Mouse (Mus musculus) MEL (cell line): ENCODE data around the gene Rangap1.

Experiments used
- CTCF ChIP-seq, 3 experiments: IDR thresholded peaks in 2 of 3; conservative IDR thresholded peaks in 1 of 3; 2 replicates each; pipeline ENCODE4 v1.5.1; 2011 to 2012; ENCODE audit warnings: low read length in 3 of 3, low read depth in 2 of 3, mild to moderate bottlenecking in 2 of 3, improper control_type of control experiment in 1 of 3, inconsistent platforms in 1 of 3, mixed read lengths in 1 of 3, moderate library complexity in 1 of 3; ENCODE audit not compliant: control insufficient read depth in 1 of 3, insufficient read depth in 1 of 3, poor library complexity in 1 of 3, severe bottlenecking in 1 of 3
- GATA1 ChIP-seq: IDR thresholded peaks from 2 replicates; pipeline ENCODE4 v1.6.1; 2011; ENCODE audit warnings: low read depth, low read length, improper control_type of control experiment
- MAFK ChIP-seq: IDR thresholded peaks from 2 replicates; pipeline ENCODE4 v1.6.1; 2011; ENCODE audit warnings: low read depth, mild to moderate bottlenecking, low read length, improper control_type of control experiment, borderline replicate concordance
- POLR2A ChIP-seq, 2 experiments: IDR thresholded peaks; 2 replicates each; pipeline ENCODE4 v1.6.1; 2011 to 2012; ENCODE audit warnings: low read length in 2 of 2, mild to moderate bottlenecking in 2 of 2, control low read depth in 1 of 2, improper control_type of control experiment in 1 of 2, low read depth in 1 of 2, moderate library complexity in 1 of 2; ENCODE audit not compliant: control insufficient read depth in 1 of 2, insufficient read depth in 1 of 2, poor library complexity in 1 of 2
- USF1 ChIP-seq: IDR thresholded peaks from 2 replicates; pipeline ENCODE4 v1.6.1; 2014; ENCODE audit warnings: low read depth, mild to moderate bottlenecking, inconsistent platforms, low read length, improper control_type of control experiment, moderate library complexity

DNA sequence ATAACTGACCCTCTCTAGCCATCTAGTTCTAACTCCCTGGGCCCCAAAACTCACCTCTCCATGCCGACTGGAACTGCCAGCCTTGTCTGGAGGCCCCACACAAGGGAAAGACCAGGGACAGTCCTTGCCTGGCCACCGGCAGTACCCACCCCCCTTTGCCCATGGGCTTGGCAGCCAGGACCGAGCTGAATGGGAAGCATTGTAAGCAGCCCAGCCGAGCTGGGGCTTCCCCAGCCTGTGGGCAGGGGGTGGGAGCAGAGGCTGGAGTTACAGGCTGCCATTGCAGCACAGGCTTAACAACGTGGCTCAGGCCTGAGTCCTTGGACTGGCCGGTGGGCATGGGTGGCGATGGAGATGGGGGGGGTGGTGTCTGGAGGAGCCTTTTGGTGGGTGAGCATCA is 48.2 kb downstream of the Rangap1 start, which contains the start of gene Chadl:
- no peak for TF ChIP-seq CTCF (IDR thresholded peaks at IDR 0.05 in 2 of 3, conservative IDR thresholded peaks at IDR 0.05 in 1 of 3; ENCODE audit: control insufficient read depth in 1 of 3, insufficient read depth in 1 of 3, low read depth in 2 of 3, low read length in 3 of 3, poor library complexity in 1 of 3, severe bottlenecking in 1 of 3)
- TF ChIP-seq POLR2A (IDR thresholded peaks at IDR 0.05; ENCODE audit: control insufficient read depth in 1 of 2, insufficient read depth in 1 of 2, low read depth in 1 of 2, low read length in 2 of 2, poor library complexity in 1 of 2): no peak
- no peak for TF ChIP-seq MAFK
- TF ChIP-seq GATA1: no peak
- TF ChIP-seq USF1: no peak
